Mouse (Mus musculus) gonadal fat pad, adult 2 months (tissue): ENCODE results near the gene Lbx1. TPM values are rescaled to one million over a fixed set of nuclear protein-coding genes. Genes with fewer than 3 reads are reported as not detected.

ENCODE experiments used
- DNase-seq: peaks from one replicate; pipeline ENCODE4 v3.0.0-alpha.2; 2012; ENCODE audit warnings: low read depth
- polyA plus RNA-seq: library from polyadenylated mRNA; depleted of rRNA; stranded (reverse); fragments of >200 nt; gene quantifications from 2 replicates; pipeline ENCODE4 v1.2.3, GENCODE M21; 2012

Gene Lbx1
- polyA plus RNA-seq, 1 experiment = 0.05 TPM

GRCm38 (mm10) chr19:45234191-45234770, 1.3 kb downstream of the Lbx1 start:
- no peak for DNase-seq

DNA sequence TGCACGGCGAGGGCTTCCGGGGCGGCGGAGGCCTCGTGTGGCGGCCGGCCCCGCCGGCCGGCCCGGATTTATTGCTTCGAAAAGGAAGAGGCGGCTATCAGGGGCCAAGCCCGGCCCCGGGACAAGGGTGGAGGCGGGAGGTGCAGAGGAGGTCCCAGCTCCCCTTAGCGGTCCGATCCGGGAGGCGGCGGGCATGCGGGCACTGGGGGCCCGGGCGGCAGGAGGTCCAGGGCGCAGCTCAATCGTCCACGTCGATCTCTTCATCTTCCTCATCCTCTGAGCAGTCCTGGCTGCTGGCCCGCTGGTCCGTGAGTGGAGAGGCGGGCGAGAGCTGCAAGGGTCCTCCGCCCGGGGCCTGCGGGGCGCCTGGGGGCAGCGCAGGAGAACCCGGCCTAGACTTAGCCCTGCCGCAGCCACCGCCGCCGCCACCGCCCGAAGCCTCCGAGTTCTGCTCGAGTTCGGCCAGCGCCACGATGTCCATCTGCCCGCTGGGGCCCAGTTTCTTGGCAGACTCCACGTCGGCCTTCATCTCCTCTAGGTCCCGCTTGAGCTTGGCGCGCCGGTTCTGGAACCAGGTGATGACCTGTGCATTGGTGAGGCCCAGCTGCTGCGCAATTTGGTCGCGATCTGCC, 2.0 kb downstream of the Lbx1 start:
- DNase-seq = no peak

DNA sequence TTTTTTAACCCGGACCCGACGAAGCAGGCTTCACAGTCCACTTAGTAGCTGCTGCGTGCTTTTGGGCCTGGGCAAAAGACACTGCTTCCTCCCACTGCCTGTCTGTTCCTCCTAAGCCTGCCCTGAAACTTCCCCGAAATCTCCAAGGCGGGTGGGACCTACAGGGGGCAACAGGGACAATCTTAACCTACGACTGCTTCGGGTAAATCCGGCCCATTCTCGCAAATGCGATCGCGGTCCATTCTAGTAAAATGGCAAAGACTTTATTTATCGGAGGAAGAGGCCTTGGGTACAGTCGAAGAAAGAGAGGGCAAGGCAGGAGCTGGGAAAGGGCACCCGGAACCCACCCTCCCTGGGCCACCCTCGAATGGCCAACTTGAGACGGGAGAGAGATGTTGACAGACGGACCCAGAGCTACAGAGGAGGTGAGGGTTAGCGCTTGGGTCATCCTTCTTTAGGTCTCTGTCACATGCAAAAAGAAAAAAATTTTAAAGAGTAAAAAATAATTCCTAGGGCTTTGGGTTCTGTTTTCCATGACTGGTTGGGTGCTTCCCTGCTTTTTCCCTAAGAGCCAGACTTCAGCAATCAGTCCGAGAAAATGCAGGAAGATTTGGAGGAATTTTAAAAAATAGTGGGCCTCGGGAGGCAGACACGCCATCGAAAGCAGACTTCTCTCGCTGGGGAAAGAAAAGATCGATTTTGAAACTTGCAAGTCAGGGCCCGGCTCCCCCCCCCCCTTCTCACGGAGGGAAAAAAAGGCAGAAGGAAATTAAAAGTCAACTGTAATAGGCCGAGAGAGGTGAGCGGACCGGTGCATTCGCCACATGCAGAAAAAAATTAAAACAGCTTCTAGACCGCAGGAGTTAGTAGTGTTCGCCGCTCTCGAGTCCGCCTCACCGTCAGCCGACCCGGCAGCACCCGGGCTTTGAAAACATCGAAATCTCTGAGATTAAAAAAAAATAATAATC, 2.9 kb downstream of the Lbx1 start:
- no peak for DNase-seq

DNA sequence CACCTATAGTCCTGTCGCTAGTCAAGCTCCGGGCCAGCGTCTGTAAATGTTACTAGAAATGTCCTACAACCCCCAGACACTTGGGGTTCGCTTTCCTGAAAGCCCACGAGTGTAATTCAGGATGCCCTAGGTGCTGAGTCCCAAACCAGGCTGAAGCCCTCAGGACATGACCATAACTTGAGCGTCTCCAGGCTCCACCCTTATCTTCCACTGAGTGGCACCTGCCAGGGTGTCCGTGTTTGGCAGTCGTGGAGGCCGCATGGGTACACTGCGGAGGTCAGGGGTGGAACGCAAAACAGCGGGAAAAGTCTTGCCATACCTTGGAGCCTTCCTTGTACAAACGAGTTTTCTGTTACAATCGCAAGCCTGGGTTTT, 3.6 kb downstream of the Lbx1 start:
- DNase-seq = no peak

- no peak for DNase-seq
Measured at GRCm38 (mm10) chr19:45231383-45232035, 4.1 kb downstream of the Lbx1 start.

- no peak for DNase-seq
Measured at GRCm38 (mm10) chr19:45230848-45231382, 4.7 kb downstream of the Lbx1 start.

GRCm38 (mm10) chr19:45230201-45230611, 5.4 kb downstream of the Lbx1 start:
- DNase-seq = no peak

DNA sequence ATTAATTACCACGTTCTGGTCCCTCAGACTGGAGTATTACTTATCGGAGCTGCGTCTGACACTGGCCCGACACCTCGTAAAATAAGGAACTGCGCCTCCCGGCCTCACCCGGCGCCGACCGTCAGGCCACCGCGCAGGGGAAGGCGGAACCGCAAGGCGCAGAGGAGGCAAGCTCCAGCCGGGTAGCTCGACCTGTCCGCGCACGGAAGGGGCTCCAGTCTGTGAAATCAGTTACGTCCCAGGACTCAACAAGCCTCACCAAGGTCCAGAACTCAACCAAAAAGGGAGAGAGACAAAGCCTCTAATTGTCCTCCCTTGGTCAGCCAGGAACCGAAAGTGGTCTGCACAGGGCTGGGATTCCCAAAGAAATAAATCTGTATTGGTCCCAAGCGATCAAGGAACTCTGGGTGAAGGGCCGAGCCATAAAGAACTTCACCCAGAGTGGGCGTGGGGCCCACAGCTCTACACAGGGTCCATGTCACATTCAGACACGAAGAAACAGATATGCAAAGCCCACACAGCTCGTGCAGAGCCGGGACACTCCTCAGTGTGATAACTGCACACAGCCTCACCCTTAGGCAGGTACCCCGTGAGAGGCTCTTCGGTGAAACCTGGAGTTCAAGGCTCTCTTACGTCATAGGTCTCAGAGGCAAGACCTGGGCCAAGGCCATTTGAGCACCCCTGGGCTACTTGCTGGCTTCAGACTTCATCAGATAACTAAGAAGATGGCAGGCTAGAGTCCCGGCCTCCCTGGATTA, 6.1 kb downstream of the Lbx1 start:
- DNase-seq = no peak

DNA sequence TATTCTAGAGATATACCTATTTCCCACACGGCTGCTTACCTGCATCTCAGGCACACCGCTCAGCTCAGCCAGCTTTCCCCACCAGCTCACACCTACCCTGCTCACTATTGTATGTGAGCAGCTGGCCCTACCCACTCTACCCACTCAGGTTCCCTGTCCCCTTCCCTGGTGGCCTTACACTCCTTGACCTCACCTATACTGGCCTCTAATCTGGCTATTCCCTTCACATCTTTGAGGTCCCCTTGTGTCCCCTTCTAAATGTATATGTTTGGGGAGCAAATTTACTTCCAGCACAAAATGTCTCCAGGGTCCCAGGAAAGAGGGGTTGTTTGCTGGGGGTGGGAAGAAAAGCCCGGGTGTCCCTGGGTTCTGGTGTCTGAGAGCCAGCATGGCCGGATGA, 6.8 kb downstream of the Lbx1 start:
- DNase-seq = no peak

- no peak for DNase-seq
Measured at GRCm38 (mm10) chr19:45228097-45228496, 7.5 kb downstream of the Lbx1 start.

DNA sequence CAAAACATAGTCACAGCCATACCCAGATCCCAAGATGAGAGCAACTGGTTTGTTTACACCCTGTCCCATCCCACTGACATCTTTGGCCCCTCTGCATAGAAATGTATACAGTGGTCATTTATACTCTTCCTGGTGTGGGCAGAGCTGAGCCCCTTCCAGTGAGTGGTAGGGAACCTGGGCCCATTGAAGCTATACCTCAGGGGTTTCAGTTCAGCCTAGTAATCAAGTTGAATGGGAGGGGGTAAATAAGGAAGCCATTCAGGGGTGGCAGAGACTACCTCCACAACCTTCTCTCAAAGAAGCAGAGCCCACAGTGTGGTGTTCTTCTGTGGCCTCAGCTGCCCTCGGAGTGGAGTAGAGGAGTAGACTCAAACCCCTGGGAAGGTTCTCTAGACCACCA, 7.9 kb downstream of the Lbx1 start:
- no peak for DNase-seq

DNA sequence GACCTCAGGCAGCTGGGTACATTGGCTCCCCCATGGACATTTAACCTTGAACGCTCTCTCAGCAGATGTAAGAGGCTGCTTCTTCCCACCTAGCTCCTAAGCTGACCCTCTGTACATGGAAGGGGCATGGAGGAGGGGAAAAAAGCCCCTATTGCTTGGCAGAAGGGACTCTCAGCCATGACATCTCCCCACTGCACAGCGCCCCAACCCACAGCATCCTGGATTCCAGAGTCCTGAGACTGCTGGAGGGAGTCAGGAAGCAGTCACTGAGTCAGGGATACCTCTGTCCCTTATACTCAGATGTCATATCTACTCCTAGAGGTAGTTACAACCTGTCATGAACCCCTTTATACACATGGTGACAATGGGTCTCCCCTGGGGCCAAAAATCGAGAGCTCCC, 8.6 kb downstream of the Lbx1 start:
- no peak for DNase-seq

- DNase-seq = no peak
Measured at GRCm38 (mm10) chr19:45226246-45226645, 9.4 kb downstream of the Lbx1 start.

DNA sequence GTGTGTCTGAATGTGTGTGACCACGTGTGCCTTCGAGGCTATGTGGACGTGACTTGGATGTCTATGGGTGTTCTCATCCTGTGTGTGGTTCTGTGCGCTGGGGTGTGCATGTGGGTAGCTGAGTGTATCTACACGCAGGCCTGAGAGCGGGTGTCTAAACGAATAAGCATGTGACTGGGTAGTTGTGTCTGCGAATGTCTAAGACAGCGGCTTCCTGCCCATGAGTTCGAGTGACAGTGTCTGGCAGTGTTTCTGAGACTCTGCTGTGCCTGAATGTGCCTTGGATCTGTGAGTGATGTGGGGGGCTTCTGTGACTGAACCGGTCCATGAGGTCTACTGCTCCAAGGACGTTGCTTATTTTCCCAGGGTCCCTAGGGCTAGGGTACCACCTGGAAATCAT, 10.5 kb downstream of the Lbx1 start:
- DNase-seq = no peak

DNA sequence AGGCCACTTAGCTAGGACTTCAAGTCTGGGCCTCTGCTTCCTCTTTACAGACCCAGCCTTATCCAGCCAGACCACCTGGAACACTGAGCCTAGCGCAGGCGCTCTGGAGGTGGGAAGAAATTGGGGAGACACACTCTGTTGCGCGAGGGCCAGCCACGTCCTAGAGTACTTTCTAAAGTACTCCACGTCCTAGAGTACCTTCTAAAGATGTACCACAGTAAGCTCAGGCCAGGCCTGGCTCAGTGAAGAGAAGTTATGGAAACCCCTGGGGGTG, 11.4 kb downstream of the Lbx1 start:
- no peak for DNase-seq

GRCm38 (mm10) chr19:45223413-45224285, 12.0 kb downstream of the Lbx1 start:
- no peak for DNase-seq

DNA sequence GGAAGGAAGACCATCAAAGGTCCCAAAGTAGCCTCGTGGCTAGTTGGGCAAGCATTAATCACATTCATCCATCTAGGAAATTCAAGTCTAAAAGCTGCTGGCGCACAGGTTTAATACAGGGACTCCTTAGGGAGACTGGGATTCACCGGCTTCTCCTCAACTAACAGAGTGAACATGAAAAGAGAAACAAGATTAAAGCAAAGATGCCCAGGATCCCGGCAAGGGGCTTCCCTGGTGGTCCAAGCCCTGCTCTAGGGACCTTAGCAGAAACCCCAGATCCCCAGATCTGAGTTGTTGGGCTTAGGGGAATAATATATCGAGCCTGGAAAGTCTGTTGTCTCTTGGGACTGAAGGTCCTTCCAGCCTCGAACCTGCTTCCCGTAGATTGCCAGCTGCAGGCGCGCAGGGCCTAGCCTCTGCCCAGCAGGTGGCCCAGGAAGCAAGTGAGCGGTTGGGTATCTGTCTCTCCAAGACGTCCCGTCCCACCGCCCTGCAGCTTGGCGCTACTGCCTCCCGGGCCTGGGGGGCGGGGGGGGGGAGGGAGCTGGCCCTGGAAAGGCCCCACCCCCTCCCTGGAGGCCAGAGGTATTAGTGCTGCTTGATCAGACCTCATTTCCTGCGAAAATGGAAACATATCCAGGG, 13.3 kb downstream of the Lbx1 start:
- no peak for DNase-seq

- DNase-seq = no peak
Measured at GRCm38 (mm10) chr19:45221458-45221783, 14.2 kb downstream of the Lbx1 start.

- DNase-seq = no peak
Measured at GRCm38 (mm10) chr19:45220593-45221457, 14.8 kb downstream of the Lbx1 start.
